ENCODE assay signal across 15 mouse cellular contexts in the genomic region with DNA sequence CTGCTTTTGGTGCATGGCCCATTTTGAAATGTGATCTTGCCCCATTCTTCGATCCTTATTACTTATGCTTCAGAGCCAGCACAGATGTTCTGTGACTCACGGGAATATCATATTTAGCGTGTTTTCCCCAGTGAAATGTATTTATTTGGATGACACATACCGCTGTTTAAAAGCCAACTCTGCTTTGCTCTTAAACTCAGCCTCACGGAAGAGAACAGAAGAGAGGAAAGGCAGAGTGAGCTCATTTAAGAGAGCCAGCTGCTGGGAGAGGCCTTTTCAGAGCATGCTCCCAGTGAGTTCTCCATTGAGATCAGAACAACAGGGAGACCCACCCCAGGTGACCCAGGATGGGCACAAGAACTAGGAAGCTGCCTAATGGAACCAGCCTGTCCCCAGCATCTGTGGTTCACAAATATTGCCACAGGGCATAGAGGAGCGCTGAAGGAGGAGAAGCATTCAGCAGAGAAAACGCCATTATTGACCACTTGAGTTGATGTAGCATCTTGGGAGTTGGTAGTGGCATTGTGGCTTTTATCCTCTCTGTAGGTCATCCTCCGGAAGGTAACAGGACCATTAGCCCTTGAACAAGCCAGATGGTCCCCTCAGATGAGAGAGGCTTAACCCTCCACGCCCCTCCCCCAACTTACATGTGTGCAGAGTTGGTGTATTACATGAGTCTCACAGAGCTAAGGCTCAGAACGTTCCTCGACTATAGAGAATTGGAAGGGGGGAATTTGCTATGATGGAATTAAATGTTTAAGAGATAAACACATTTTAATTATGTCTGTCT. TPM values are rescaled to one million over a fixed set of nuclear protein-coding genes. Genes with fewer than 3 reads are reported as not detected.
A peak's percentile ranks its signal among the peaks of the same experiment; 100 is the strongest.
DNase-seq lines count a peak whose midpoint lies in the region; ATAC-seq and TF ChIP-seq lines count a peak whose summit lies in the region.
"Had no signal": no experiment of that assay in that cellular context is flagged by ENCODE, and none has a peak within 500 bp of the region (broad histone marks: within the 10 kb centered on the region; RNA-seq: fewer than 3 reads in every experiment).

No protein-coding gene starts in this region.

- 73% methylated on average over 11 of the region's 11 CpGs for WGBS in midbrain, postnatal 0 days
- WGBS in midbrain, embryonic 14.5 days = 78% methylated on average over 11 of the region's 11 CpGs
- WGBS in embryonic facial prominence, embryonic 15.5 days = 58% methylated on average over 11 of the region's 11 CpGs
- 67% methylated on average over 11 of the region's 11 CpGs for WGBS in stomach, embryonic 15.5 days

- no peaks in the 10 kb centered on the region for H3K36me3 ChIP-seq in midbrain, postnatal 0 days (ENCODE audit: insufficient read depth, low read length)
- no peaks in the 10 kb centered on the region for H3K36me3 ChIP-seq in midbrain, embryonic 14.5 days (ENCODE audit: control insufficient read depth, insufficient read depth, low read length)
- H3K36me3 ChIP-seq in embryonic facial prominence, embryonic 15.5 days = no peaks in the 10 kb centered on the region
- H3K36me3 ChIP-seq in stomach, embryonic 15.5 days = no peaks in the 10 kb centered on the region
- H3K36me3 ChIP-seq: heart, embryonic 12.5 days had no signal

- no peak overlapping the region for H3K27ac ChIP-seq in midbrain, postnatal 0 days (ENCODE audit: low read depth, low read length)
- no peak overlapping the region for H3K27ac ChIP-seq in midbrain, embryonic 14.5 days (replicated peaks; ENCODE audit: low read depth, low read length)
- peak overlapping the region; percentile 69 for H3K27ac ChIP-seq in embryonic facial prominence, embryonic 15.5 days (replicated peaks)
- H3K27ac ChIP-seq in stomach, embryonic 15.5 days = peak overlapping the region; percentile 45; the same call in 1 of the 2 replicates

- no peaks in the 10 kb centered on the region for H3K4me1 ChIP-seq in midbrain, postnatal 0 days (ENCODE audit: insufficient read depth, low read length)
- H3K4me1 ChIP-seq in midbrain, embryonic 14.5 days (ENCODE audit: control insufficient read depth, insufficient read depth, low read length) = no peaks in the 10 kb centered on the region
- H3K4me1 ChIP-seq in embryonic facial prominence, embryonic 15.5 days = peaks cover 8% of the 10 kb centered on the region; the same call in 1 of the 2 replicates
- H3K4me1 ChIP-seq in stomach, embryonic 15.5 days = no peaks in the 10 kb centered on the region

- H3K9me3 ChIP-seq in midbrain, postnatal 0 days (ENCODE audit: low read length) = no peaks in the 10 kb centered on the region
- no peaks in the 10 kb centered on the region for H3K9me3 ChIP-seq in midbrain, embryonic 14.5 days (ENCODE audit: control insufficient read depth, low read length)
- H3K9me3 ChIP-seq in embryonic facial prominence, embryonic 15.5 days (replicated peaks) = no peaks in the 10 kb centered on the region
- no peaks in the 10 kb centered on the region for H3K9me3 ChIP-seq in stomach, embryonic 15.5 days
- H3K9me3 ChIP-seq: heart, embryonic 12.5 days had no signal

- H3K4me3 ChIP-seq in midbrain, postnatal 0 days (ENCODE audit: low read depth, low read length) = no peak overlapping the region
- H3K4me3 ChIP-seq in midbrain, embryonic 14.5 days (replicated peaks; ENCODE audit: low read depth, low read length) = no peak overlapping the region
- H3K4me3 ChIP-seq in embryonic facial prominence, embryonic 15.5 days (replicated peaks) = no peak overlapping the region
- no peak overlapping the region for H3K4me3 ChIP-seq in stomach, embryonic 15.5 days (replicated peaks)
- H3K4me3 ChIP-seq: heart, embryonic 12.5 days; myocyte had no signal

- H3K9ac ChIP-seq in midbrain, postnatal 0 days (replicated peaks; ENCODE audit: low read length, poor library complexity, severe bottlenecking) = no peak overlapping the region
- H3K9ac ChIP-seq in midbrain, embryonic 14.5 days (replicated peaks; ENCODE audit: low read length) = no peak overlapping the region
- no peak overlapping the region for H3K9ac ChIP-seq in embryonic facial prominence, embryonic 15.5 days
- no peak overlapping the region for H3K9ac ChIP-seq in stomach, embryonic 15.5 days
- H3K9ac ChIP-seq: heart, embryonic 12.5 days; lung, embryonic 14.5 days had no signal

- no peak overlapping the region for H3K4me2 ChIP-seq in midbrain, postnatal 0 days (ENCODE audit: low read depth, low read length, poor library complexity, severe bottlenecking)
- no peak overlapping the region for H3K4me2 ChIP-seq in midbrain, embryonic 14.5 days (ENCODE audit: low read length)
- no peak overlapping the region for H3K4me2 ChIP-seq in embryonic facial prominence, embryonic 15.5 days (replicated peaks)
- no peak overlapping the region for H3K4me2 ChIP-seq in stomach, embryonic 15.5 days
- H3K4me2 ChIP-seq: heart, embryonic 12.5 days; lung, embryonic 14.5 days had no signal

- no peaks in the 10 kb centered on the region for H3K27me3 ChIP-seq in midbrain, postnatal 0 days (ENCODE audit: insufficient read depth, low read length)
- no peaks in the 10 kb centered on the region for H3K27me3 ChIP-seq in midbrain, embryonic 14.5 days (ENCODE audit: control insufficient read depth, insufficient read depth, low read length)
- no peaks in the 10 kb centered on the region for H3K27me3 ChIP-seq in embryonic facial prominence, embryonic 15.5 days
- H3K27me3 ChIP-seq in stomach, embryonic 15.5 days (replicated peaks) = no peaks in the 10 kb centered on the region
- H3K27me3 ChIP-seq: heart, embryonic 12.5 days had no signal

- intact Hi-C loops in heart, postnatal 10 days (cut with DNase I) = no loop called here

- no peak for ATAC-seq in midbrain, postnatal 0 days (ENCODE audit: low FRiP score)
- ATAC-seq in midbrain, embryonic 14.5 days (ENCODE audit: low FRiP score, low TSS enrichment) = no peak
- peak; percentile 61 for ATAC-seq in embryonic facial prominence, embryonic 15.5 days (ENCODE audit: insufficient number of reproducible peaks, low FRiP score, low TSS enrichment, low read depth)
- no peak for ATAC-seq in stomach, embryonic 15.5 days (ENCODE audit: insufficient read depth, low FRiP score, low read depth)

- no peak for TF ChIP-seq CTCF in midbrain, postnatal 0 days (IDR thresholded peaks at IDR 0.05)

- DNase-seq in heart, postnatal 10 days = peak; percentile 2 to 3
- DNase-seq in heart, adult 8-10 months (ENCODE audit: low spot score) = no peak
- DNase-seq in midbrain, postnatal 0 days (ENCODE audit: low spot score) = peak; percentile 36
- DNase-seq in midbrain, embryonic 14.5 days = no peak
- no peak for DNase-seq in urinary bladder, adult 2 months (ENCODE audit: low spot score)
- no peak for DNase-seq in layer of hippocampus, adult 18-20 months (ENCODE audit: low spot score in 2 of 2)
- DNase-seq: adrenal gland, postnatal 36 days; cerebellum, adult 18-20 months; kidney, postnatal 36 days; lung, embryonic 14.5 days; thymus, postnatal 36 days had no signal

RNA-seq across cellular contexts. Expression of gene Sdk1, which starts 38.8 kb away (rescaled TPM):
- 1 to 10 TPM; 6.0 to 6.1 TPM for total RNA-seq in heart, postnatal 10 days (2021)
- total RNA-seq in heart, adult 8-10 months (2022) = 1 to 10 TPM in 2 of 4 experiments, under 1 TPM in 2; 0.63 to 1.6 (median 0.97) TPM
- 24.0 and 26.7 TPM in 2 replicates for total RNA-seq in midbrain, postnatal 0 days (2014; rRNA removed)
- polyA plus RNA-seq in midbrain, postnatal 0 days (2015; fragmentation: Nextera tagmentation; extraction: Ambion mirVana) = 2.2 and 2.6 TPM in 2 replicates
- 1.9 and 2.5 TPM in 2 replicates for polyA plus RNA-seq in midbrain, embryonic 14.5 days (2014; fragmentation: Nextera tagmentation; extraction: Ambion mirVana)
- 2.6 TPM in 2 replicates for polyA plus RNA-seq in embryonic facial prominence, embryonic 15.5 days (2015; fragmentation: Nextera tagmentation; extraction: Ambion mirVana)
- 3.6 TPM in 2 replicates for polyA plus RNA-seq in stomach, embryonic 15.5 days (2015; fragmentation: Nextera tagmentation; extraction: Ambion mirVana)
- 3.8 and 6.2 TPM in 2 replicates for polyA plus RNA-seq in urinary bladder, adult 2 months (2012; rRNA removed)
- 1 to 10 TPM; 5.4 to 5.7 TPM for total RNA-seq in layer of hippocampus, adult 18-20 months (2021)

Comparison
In these comparisons a context has a peak if more than half of its experiments do, and no peak if none do; other contexts are left out.
1. DNase-seq: peak in heart, postnatal 10 days (2 of 2) and midbrain, postnatal 0 days (single experiment); none in heart, adult 8-10 months (single experiment), midbrain, embryonic 14.5 days (single experiment), urinary bladder, adult 2 months (single experiment) and layer of hippocampus, adult 18-20 months (0 of 2).
2. H3K27ac ChIP-seq: peak in embryonic facial prominence, embryonic 15.5 days (single experiment) and stomach, embryonic 15.5 days (single experiment); none in midbrain, postnatal 0 days (single experiment) and midbrain, embryonic 14.5 days (single experiment).